25 mouse cellular contexts compared by ENCODE assay signal in genomic region chr2:118418076-118418475, GRCm38 (mm10). TPM values are rescaled to one million over a fixed set of nuclear protein-coding genes. Genes with fewer than 3 reads are reported as not detected.
"Had no signal": no experiment of that assay in that cellular context is flagged by ENCODE, and none has a peak within 500 bp of the region (broad histone marks: within the 10 kb centered on the region; RNA-seq: fewer than 3 reads in every experiment).

No protein-coding gene starts in this region.

- H3K4me1 ChIP-seq: heart, embryonic 12.5 days; hindbrain, embryonic 13.5 days; hindbrain, embryonic 15.5 days; kidney, embryonic 15.5 days; limb, embryonic 13.5 days; limb, embryonic 15.5 days; liver, embryonic 12.5 days had no signal

- H3K27me3 ChIP-seq: heart, embryonic 12.5 days; hindbrain, embryonic 13.5 days; hindbrain, embryonic 15.5 days; kidney, embryonic 15.5 days; limb, embryonic 13.5 days; limb, embryonic 15.5 days; liver, embryonic 12.5 days had no signal

- H3K4me3 ChIP-seq: heart, adult 2 months; heart, embryonic 12.5 days; hindbrain, embryonic 13.5 days; hindbrain, embryonic 15.5 days; kidney, embryonic 15.5 days; layer of hippocampus, adult 2 months; limb, embryonic 13.5 days; limb, embryonic 15.5 days; liver, embryonic 12.5 days had no signal

- H3K9me3 ChIP-seq: heart, embryonic 12.5 days; hindbrain, embryonic 13.5 days; hindbrain, embryonic 15.5 days; kidney, embryonic 15.5 days; limb, embryonic 13.5 days; limb, embryonic 15.5 days; liver, embryonic 12.5 days had no signal

- DNase-seq: gastrocnemius, postnatal 14 days; gastrocnemius, postnatal 36 days; heart, adult 2 months; heart, postnatal 10 days; kidney, adult 11 months; kidney, adult 2 months; kidney, adult 9 months; kidney, postnatal 14 days; kidney, postnatal 4 days; layer of hippocampus, adult 9-11 months; layer of hippocampus, postnatal 36 days; left cerebral cortex, postnatal 4 days had no signal

- H3K27ac ChIP-seq: heart, adult 2 months; hindbrain, embryonic 13.5 days; hindbrain, embryonic 15.5 days; hindbrain, postnatal 0 days; kidney, embryonic 15.5 days; kidney, postnatal 0 days; layer of hippocampus, adult 2 months; limb, embryonic 13.5 days; limb, embryonic 15.5 days; liver, embryonic 12.5 days; liver, embryonic 14.5 days had no signal

RNA-seq across cellular contexts. Expression of gene Gpr176, which starts 44.9 kb away (rescaled TPM):
- total RNA-seq: gastrocnemius, postnatal 36 days; hematopoietic stem cell, adult 5-6 weeks; liver, adult 2 months had no signal
- polyA plus RNA-seq: liver, adult 2 months had no signal
